Mouse (Mus musculus): ENCODE results near the gene Strn. TPM values are rescaled to one million over a fixed set of nuclear protein-coding genes. Genes with fewer than 3 reads are reported as not detected.

The Strn gene
- polyA plus RNA-seq, 1 experiment from 2014 or later, result 5.7 TPM

DNA sequence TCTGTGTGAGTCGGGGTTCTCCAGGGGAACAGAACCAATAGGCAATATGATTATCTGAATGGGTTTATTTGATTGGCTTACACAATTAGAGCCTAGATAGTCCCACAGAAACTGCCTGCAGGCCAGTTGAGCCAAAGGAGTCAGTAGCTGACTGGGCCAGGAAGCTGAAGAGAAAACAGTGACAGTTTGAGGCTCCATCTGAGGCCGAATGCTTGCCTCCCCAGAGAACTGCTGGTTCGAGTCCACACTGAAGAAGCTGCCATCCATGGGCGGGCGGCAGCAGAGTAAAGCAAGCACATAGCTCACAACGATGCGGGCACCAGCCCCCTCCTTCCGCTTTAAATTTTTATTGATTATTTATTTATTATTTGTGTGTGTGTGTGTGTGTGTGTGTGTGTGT is 128.3 kb downstream of the Strn start:
- Histone ChIP-seq H3K27ac (replicated peaks) (no peak overlapping the region), H3K9me3 (no peaks in the 10 kb centered on the region), H3K36me3 (no peaks in the 10 kb centered on the region), H3K27me3 (no peaks in the 10 kb centered on the region), H3K4me2 (no peak overlapping the region), H3K4me3 (no peak overlapping the region), H3K4me1 (replicated peaks) (no peaks in the 10 kb centered on the region), H3K9ac (no peak overlapping the region)
- ATAC-seq (ENCODE audit: low FRiP score, low read depth), result no peak
- WGBS, result 73% methylated on average over 8 of the region's 8 CpGs

DNA sequence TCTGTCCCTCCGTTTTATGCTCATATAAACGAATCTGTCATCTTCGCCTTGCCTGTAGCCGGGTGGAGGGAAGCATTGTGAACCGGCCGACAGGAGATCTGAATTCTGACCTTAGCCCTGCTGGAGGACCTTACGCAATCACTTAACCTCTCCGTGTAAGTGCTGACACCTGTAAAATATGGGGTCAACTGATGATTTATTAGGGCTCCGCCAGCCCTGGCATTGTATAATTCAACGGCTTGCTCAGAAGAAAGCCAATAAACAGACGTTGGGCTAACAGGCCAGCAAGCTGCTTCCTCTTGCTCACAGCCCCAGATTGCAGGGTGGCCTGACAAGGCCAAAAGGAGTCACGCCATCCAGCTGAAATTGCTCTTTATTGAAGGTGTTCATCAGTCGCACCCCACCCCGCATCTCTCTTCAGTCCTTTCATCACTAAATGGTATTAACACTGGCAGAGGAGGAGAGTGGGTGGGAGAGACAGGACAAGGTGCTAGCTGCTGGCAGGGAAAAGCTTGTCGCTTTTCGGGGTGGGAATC is 128.8 kb downstream of the Strn start:
- H3K27me3 ChIP-seq, result no peaks in the 10 kb centered on the region
- no peak overlapping the region for H3K4me3 ChIP-seq
- no peak overlapping the region for H3K27ac ChIP-seq (replicated peaks)
- ATAC-seq (ENCODE audit: low FRiP score, low read depth), result no peak
- no peaks in the 10 kb centered on the region for H3K4me1 ChIP-seq (replicated peaks)
- H3K9me3 ChIP-seq, result no peaks in the 10 kb centered on the region
- WGBS, result 52% methylated on average over 16 of the region's 16 CpGs
- H3K4me2 ChIP-seq, result no peak overlapping the region
- H3K9ac ChIP-seq, result no peak overlapping the region
- no peaks in the 10 kb centered on the region for H3K36me3 ChIP-seq

DNA sequence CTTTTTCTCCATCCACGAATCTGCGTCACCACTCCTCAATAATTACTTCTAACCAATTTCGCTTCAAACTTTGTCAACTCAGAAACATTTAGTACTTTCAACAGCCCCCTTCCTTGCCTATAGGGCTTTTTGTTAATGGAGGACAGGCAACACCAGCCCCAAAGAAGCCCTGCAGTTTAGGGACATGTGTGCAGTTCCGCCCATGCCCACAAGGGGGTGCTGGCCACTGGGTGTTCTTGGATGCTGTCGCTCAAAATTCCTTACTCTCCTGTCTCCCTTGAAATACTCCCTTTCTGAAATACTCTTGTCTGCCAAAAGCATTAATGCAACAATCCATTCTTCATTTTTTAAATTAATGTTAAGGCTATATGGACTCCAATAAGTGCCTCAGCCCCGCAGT is 132.6 kb downstream of the Strn start:
- Histone ChIP-seq H3K4me1 (replicated peaks) (no peaks in the 10 kb centered on the region), H3K27ac (replicated peaks) (no peak overlapping the region), H3K9ac (no peak overlapping the region), H3K27me3 (no peaks in the 10 kb centered on the region), H3K9me3 (no peaks in the 10 kb centered on the region), H3K4me3 (no peak overlapping the region), H3K36me3 (no peaks in the 10 kb centered on the region), H3K4me2 (no peak overlapping the region)
- ATAC-seq (ENCODE audit: low FRiP score, low read depth), result no peak
- 70% methylated on average over 6 of the region's 6 CpGs for WGBS

DNA sequence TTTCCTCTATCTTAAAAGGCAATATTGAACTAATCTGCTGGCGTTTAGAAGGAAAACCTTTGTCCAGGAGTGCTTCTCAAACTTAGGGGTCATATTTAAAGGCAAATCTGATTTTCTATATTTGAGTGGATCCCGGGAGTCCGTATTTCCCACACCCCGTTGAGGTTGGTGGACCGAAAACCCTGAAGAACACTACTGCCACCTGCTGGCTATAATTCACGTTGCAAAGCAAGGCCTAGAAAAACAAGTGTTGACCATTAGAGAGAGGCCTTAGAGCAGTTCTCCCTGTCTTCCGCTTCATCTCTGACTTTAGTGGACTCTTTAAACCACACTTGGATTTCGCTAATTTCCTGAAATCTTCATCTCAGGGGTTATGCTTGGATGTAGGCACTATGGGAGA is 133.1 kb downstream of the Strn start:
- WGBS, result 32% methylated on average over 8 of the region's 8 CpGs
- no peaks in the 10 kb centered on the region for H3K4me1 ChIP-seq (replicated peaks)
- no peaks in the 10 kb centered on the region for H3K9me3 ChIP-seq
- peak overlapping the region; percentile 20; the same call in 1 of the 2 replicates for H3K27ac ChIP-seq (replicated peaks)
- no peaks in the 10 kb centered on the region for H3K36me3 ChIP-seq
- no peaks in the 10 kb centered on the region for H3K27me3 ChIP-seq
- ATAC-seq (ENCODE audit: low FRiP score, low read depth), result peak; percentile 39; the same call in 1 of the 2 replicates
- peak overlapping the region; percentile 32; the same call in 1 of the 2 replicates for H3K4me2 ChIP-seq
- H3K4me3 ChIP-seq, result no peak overlapping the region
- H3K9ac ChIP-seq, result no peak overlapping the region

DNA sequence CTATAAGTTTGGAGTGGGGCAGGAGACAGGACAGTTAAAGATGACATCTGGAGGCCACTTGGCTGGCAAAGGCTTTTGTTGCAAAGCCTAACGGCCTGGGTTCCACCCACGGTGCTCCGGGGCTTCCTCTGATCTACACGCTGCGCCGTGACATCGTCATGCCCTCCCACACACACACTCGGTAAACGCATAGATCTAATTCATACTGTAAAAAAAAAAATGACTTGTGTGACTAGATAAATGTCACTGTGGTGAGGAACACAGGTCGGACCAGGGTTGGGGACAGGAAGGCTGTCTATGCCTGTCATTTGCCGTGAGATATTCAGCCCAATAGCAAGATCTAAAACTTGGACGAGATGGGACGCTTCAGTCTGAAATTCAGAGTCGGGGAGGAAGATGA is 134.7 kb downstream of the Strn start:
- no peak overlapping the region for H3K4me3 ChIP-seq
- H3K36me3 ChIP-seq, result no peaks in the 10 kb centered on the region
- 86% methylated on average over 14 of the region's 14 CpGs for WGBS
- no peak for ATAC-seq (ENCODE audit: low FRiP score, low read depth)
- H3K27ac ChIP-seq (replicated peaks), result no peak overlapping the region
- H3K4me1 ChIP-seq (replicated peaks), result no peaks in the 10 kb centered on the region
- no peaks in the 10 kb centered on the region for H3K9me3 ChIP-seq
- no peak overlapping the region for H3K4me2 ChIP-seq
- H3K27me3 ChIP-seq, result no peaks in the 10 kb centered on the region
- H3K9ac ChIP-seq, result no peak overlapping the region

DNA sequence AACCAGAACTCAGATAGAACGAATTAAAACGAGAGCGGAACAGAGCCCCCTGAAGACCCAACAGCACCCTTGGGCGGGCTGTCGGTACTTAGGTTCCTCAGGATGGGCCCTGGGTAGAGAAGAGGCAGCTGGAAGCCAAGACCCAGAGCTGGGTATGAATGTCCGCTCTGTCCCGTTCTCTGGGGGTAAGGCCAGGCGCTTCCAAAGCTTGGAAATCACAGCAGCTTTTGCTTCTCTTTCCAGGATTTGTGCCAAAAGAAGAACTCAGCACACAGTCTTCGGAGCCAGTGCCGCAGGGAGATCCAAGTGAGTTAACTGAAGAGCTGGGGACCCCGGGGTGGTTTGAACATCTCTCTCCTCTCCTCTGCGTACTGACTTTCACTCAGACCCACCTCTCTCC is 135.4 kb downstream of the Strn start:
- no peak overlapping the region for H3K9ac ChIP-seq
- no peaks in the 10 kb centered on the region for H3K36me3 ChIP-seq
- H3K27ac ChIP-seq (replicated peaks), result no peak overlapping the region
- H3K4me1 ChIP-seq (replicated peaks), result no peaks in the 10 kb centered on the region
- ATAC-seq (ENCODE audit: low FRiP score, low read depth), result no peak
- H3K9me3 ChIP-seq, result no peaks in the 10 kb centered on the region
- no peak overlapping the region for H3K4me2 ChIP-seq
- H3K27me3 ChIP-seq, result no peaks in the 10 kb centered on the region
- H3K4me3 ChIP-seq, result no peak overlapping the region
- WGBS, result 76% methylated on average over 12 of the region's 12 CpGs

DNA sequence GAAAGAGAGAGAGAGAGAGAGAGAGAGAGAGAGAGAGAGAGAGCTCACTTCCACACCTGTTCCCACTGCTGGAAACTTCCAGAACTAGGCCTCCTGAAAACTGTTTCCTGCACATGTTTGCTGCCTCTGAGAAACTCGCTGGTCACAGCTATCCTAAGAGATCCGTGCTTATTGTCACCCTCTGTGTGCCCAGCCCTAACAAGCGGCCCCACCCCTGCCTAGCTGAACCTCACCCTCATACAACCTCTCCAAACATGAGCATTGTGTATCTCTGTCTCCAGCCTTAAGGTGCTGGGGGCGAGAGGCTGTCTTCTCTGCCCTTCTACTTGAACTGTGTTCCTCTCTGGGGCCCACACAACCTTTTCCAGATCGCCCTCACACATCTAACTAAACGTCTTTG is 136.0 kb downstream of the Strn start:
- Histone ChIP-seq H3K9me3 (no peaks in the 10 kb centered on the region), H3K27ac (replicated peaks) (no peak overlapping the region), H3K36me3 (no peaks in the 10 kb centered on the region), H3K4me2 (no peak overlapping the region), H3K27me3 (no peaks in the 10 kb centered on the region), H3K4me1 (replicated peaks) (no peaks in the 10 kb centered on the region), H3K4me3 (no peak overlapping the region), H3K9ac (no peak overlapping the region)
- no peak for ATAC-seq (ENCODE audit: low FRiP score, low read depth)
- WGBS, result 81% methylated on average over 6 of the region's 6 CpGs

Other genes with a start within 250 kb of the Strn start
- 11.2 TPM in 2 replicates for gene Vit, start 229.1 kb downstream of the Strn start, polyA plus RNA-seq (2015; fragmentation: Nextera tagmentation; extraction: Ambion mirVana)
- 19.7 and 20.5 TPM in 2 replicates for gene Heatr5b, start 98.2 kb upstream of the Strn start, polyA plus RNA-seq (2015; fragmentation: Nextera tagmentation; extraction: Ambion mirVana)
- gene Gpatch11, start 98.4 kb upstream of the Strn start, polyA plus RNA-seq (2015; fragmentation: Nextera tagmentation; extraction: Ambion mirVana), result 50.8 and 57.9 TPM in 2 replicates
- 4.2 and 6.1 TPM in 2 replicates for gene Eif2ak2, start 145.4 kb upstream of the Strn start, polyA plus RNA-seq (2015; fragmentation: Nextera tagmentation; extraction: Ambion mirVana)
- 0.27 TPM in 1 of 2 replicates, not detected in the other for gene Sult6b1, start 169.8 kb upstream of the Strn start, polyA plus RNA-seq (2015; fragmentation: Nextera tagmentation; extraction: Ambion mirVana)
- 103 and 113 TPM in 2 replicates for gene Cebpzos, start 179.3 kb upstream of the Strn start, polyA plus RNA-seq (2015; fragmentation: Nextera tagmentation; extraction: Ambion mirVana)
- 38.6 and 42.6 TPM in 2 replicates for gene Cebpz, start 199.9 kb upstream of the Strn start, polyA plus RNA-seq (2015; fragmentation: Nextera tagmentation; extraction: Ambion mirVana)
- 58.8 and 62.1 TPM in 2 replicates for gene Ndufaf7, start 199.9 kb upstream of the Strn start, polyA plus RNA-seq (2015; fragmentation: Nextera tagmentation; extraction: Ambion mirVana)

Data from hindbrain, embryonic 15.5 days (tissue).